Mouse (Mus musculus): ENCODE results near the gene Mrpl4. TPM values are rescaled to one million over a fixed set of nuclear protein-coding genes. Genes with fewer than 3 reads are reported as not detected.
"Not testable (repeated sequence)": the region's sequence is repeated elsewhere in the genome, so short reads cannot be mapped to it uniquely, and the experiment has no call there.

The Mrpl4 gene
- polyA plus RNA-seq, 1 experiment from 2014 or later, result 155 TPM

DNA sequence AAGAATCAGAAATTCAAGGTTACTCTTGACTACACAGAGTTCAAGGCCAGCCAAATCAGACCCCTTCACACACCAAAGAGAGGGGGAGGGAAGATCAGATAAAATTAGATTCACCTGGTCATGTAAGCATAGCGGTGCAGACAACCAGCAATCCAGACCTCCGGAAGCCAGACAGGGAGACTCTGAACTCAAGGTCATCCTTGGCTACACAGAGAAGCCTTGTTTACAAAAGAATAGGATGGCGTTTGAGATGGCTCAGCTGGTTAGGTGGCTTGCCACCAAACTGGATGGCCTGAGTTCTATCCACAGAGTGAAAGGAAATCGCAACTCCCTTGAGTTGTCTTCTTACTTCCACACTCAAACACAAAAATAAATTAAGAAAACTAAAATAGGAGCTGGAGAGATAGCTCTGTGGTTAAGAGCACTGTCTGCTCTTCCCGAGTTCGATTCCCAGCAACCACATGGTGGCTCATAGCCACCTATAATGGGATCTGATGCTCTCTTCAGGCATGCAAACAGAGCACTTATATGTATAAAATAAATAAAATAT is 812 bp upstream of the Mrpl4 start:
- no peaks in the 10 kb centered on the region for H3K27me3 ChIP-seq (ENCODE audit: insufficient read depth, low read length)
- H3K9me3 ChIP-seq (replicated peaks; ENCODE audit: low read length), result no peaks in the 10 kb centered on the region
- no peak overlapping the region for H3K9ac ChIP-seq (ENCODE audit: low read depth, low read length)
- peaks cover 6% of the 10 kb centered on the region; the same call in 1 of the 2 replicates for H3K36me3 ChIP-seq (ENCODE audit: insufficient read depth, low read length)
- ATAC-seq (replicated peaks; ENCODE audit: low FRiP score, low read depth), result no peak
- no peak overlapping the region for H3K4me2 ChIP-seq (ENCODE audit: low read length)
- no peak overlapping the region for H3K27ac ChIP-seq
- TF ChIP-seq CTCF (IDR thresholded peaks at IDR 0.05; ENCODE audit: low read depth), result no peak
- DNase-seq (ENCODE audit: low spot score), result no peak
- no peak overlapping the region for H3K4me3 ChIP-seq (replicated peaks; ENCODE audit: low read depth, low read length)
- no peaks in the 10 kb centered on the region; the same call in 1 of the 2 replicates for H3K4me1 ChIP-seq (replicated peaks; ENCODE audit: insufficient read depth, low read length)
- 46% methylated on average over 6 of the region's 6 CpGs for WGBS

DNA sequence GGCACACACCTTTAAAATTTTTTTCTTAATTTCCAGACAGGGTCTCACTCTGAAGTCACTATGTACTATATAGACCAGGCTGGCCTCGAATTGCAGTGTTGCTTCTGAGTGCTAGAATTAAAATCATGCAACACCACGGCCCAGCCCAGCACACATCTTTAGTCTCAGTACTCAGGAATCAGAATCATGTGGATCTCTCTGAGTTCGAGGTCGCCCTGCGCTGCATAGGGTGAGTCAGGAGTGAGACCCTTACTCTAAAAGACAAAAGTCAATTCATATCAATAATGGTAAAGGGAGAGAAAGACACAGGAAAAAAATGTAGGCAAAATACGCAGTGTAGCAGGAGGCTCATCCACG is 290 bp upstream of the Mrpl4 start:
- DNase-seq (ENCODE audit: low spot score) (no peak), ATAC-seq (replicated peaks; ENCODE audit: low FRiP score, low read depth) (peak; percentile 2; the same call in 1 of the 2 replicates)
- H3K4me2 ChIP-seq (ENCODE audit: low read length), result peak overlapping the region; percentile 87
- no peaks in the 10 kb centered on the region for H3K9me3 ChIP-seq (replicated peaks; ENCODE audit: low read length)
- 7% methylated on average over 7 of the region's 7 CpGs for WGBS
- no peaks in the 10 kb centered on the region for H3K27me3 ChIP-seq (ENCODE audit: insufficient read depth, low read length)
- H3K9ac ChIP-seq (ENCODE audit: low read depth, low read length), result peak overlapping the region; percentile 79
- peak overlapping the region; percentile 86; the same call in 1 of the 2 replicates for H3K27ac ChIP-seq
- peak overlapping the region; percentile 80 for H3K4me3 ChIP-seq (replicated peaks; ENCODE audit: low read depth, low read length)
- TF ChIP-seq CTCF (IDR thresholded peaks at IDR 0.05; ENCODE audit: low read depth), result no peak
- peaks cover 9% of the 10 kb centered on the region; the same call in 1 of the 2 replicates for H3K36me3 ChIP-seq (ENCODE audit: insufficient read depth, low read length)
- no peaks in the 10 kb centered on the region; the same call in 1 of the 2 replicates for H3K4me1 ChIP-seq (replicated peaks; ENCODE audit: insufficient read depth, low read length)

DNA sequence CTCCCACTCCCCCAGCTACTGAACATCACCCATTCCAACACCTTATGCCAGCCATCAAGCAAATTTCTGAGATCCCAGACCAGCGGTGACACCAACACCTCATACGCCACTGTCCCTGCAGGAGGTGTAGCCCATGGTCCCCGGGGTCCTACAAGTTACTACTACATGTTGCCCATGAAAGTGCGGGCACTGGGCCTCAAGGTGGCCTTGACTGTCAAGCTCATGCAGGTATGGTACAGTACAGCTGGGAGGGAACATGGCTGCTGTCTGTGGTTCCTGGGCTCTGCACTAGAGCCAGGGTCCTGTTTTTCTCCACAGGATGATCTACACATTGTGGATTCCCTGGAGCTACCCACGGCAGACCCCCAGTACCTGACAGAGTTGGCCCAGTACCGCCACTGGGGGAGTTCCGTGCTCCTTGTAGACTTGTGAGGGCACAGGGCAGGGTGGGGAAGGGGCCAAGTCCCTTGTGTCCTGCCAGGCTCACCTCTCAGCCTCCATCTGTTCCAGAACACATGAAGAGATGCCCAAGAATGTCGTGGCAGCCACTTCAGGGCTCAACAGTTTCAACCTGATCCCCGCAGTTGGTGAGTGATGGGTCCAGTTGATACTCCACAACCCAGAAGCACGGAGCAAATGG is 4.9 kb downstream of the Mrpl4 start:
- WGBS, result 95% methylated on average over 10 of the region's 10 CpGs
- Histone ChIP-seq H3K9me3 (replicated peaks; ENCODE audit: low read length) (no peaks in the 10 kb centered on the region), H3K4me3 (replicated peaks; ENCODE audit: low read depth, low read length) (no peak overlapping the region), H3K4me2 (ENCODE audit: low read length) (no peak overlapping the region), H3K27ac (no peak overlapping the region), H3K27me3 (ENCODE audit: insufficient read depth, low read length) (no peaks in the 10 kb centered on the region), H3K9ac (ENCODE audit: low read depth, low read length) (no peak overlapping the region), H3K4me1 (replicated peaks; ENCODE audit: insufficient read depth, low read length) (no peaks in the 10 kb centered on the region), H3K36me3 (ENCODE audit: insufficient read depth, low read length) (peaks cover 20% of the 10 kb centered on the region; the same call in 1 of the 2 replicates)
- ATAC-seq (replicated peaks; ENCODE audit: low FRiP score, low read depth), result no peak
- DNase-seq (ENCODE audit: low spot score), result no peak
- no peak for TF ChIP-seq CTCF (IDR thresholded peaks at IDR 0.05; ENCODE audit: low read depth)

DNA sequence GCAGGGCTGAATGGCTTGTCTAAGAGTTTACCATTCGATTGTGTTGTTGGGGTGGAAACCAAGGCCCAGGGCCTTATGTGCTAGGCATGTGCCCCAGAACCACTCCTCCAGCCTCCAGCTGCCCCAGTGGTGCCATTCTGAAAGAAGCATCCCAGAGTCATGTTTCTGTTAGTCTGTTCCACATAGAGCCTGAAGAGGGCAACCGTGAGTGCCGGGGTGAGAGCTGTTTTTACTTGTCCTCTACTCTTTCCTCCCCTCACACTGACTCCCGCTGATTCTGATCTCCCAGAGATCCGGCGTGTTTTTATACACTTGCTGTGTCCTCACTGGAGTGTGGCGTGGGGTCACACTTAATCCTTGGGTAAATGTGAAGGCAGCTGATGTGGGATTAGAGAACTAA is 5.5 kb downstream of the Mrpl4 start:
- no peaks in the 10 kb centered on the region for H3K4me1 ChIP-seq (replicated peaks; ENCODE audit: insufficient read depth, low read length)
- ATAC-seq (replicated peaks; ENCODE audit: low FRiP score, low read depth), result no peak
- no peaks in the 10 kb centered on the region for H3K27me3 ChIP-seq (ENCODE audit: insufficient read depth, low read length)
- WGBS, result 79% methylated on average over 7 of the region's 7 CpGs
- H3K27ac ChIP-seq, result no peak overlapping the region
- H3K4me2 ChIP-seq (ENCODE audit: low read length), result no peak overlapping the region
- peaks cover 20% of the 10 kb centered on the region; the same call in 1 of the 2 replicates for H3K36me3 ChIP-seq (ENCODE audit: insufficient read depth, low read length)
- no peaks in the 10 kb centered on the region for H3K9me3 ChIP-seq (replicated peaks; ENCODE audit: low read length)
- no peak for DNase-seq (ENCODE audit: low spot score)
- H3K9ac ChIP-seq (ENCODE audit: low read depth, low read length), result no peak overlapping the region
- peak; percentile 36; the same call in 1 of the 2 replicates for TF ChIP-seq CTCF (IDR thresholded peaks at IDR 0.05; ENCODE audit: low read depth)
- no peak overlapping the region for H3K4me3 ChIP-seq (replicated peaks; ENCODE audit: low read depth, low read length)

DNA sequence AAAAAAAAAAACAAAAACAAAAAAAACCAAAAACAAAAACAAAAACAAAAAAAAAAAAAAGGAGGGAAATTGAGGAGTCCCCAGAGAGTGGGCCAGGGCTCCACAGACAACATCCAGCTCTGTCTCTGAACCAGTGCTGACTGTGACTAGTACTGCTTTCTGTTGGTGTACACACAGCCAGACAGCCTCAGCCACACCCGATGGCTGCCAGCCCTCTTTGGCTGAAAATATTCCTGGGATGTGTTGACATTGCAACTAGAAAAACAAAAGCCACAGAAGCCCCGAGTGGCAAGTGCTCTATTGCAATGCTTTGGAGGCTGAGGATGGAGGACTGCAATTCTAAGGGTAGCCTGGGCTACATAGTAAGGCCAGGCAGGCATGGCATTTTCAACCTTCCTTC is 7.8 kb downstream of the Mrpl4 start:
- ATAC-seq (replicated peaks; ENCODE audit: low FRiP score, low read depth), result no peak
- no peak overlapping the region for H3K27ac ChIP-seq
- TF ChIP-seq CTCF (IDR thresholded peaks at IDR 0.05; ENCODE audit: low read depth), result no peak
- 0 out of 2 replicates have a peak, but pooled peaks cover 7% of the 10 kb centered on the region for H3K4me1 ChIP-seq (replicated peaks; ENCODE audit: insufficient read depth, low read length)
- no peak overlapping the region for H3K4me3 ChIP-seq (replicated peaks; ENCODE audit: low read depth, low read length)
- no peaks in the 10 kb centered on the region for H3K27me3 ChIP-seq (ENCODE audit: insufficient read depth, low read length)
- WGBS, result 35% methylated on average over 2 of the region's 2 CpGs
- no peak overlapping the region for H3K4me2 ChIP-seq (ENCODE audit: low read length)
- no peaks in the 10 kb centered on the region for H3K9me3 ChIP-seq (replicated peaks; ENCODE audit: low read length)
- DNase-seq (ENCODE audit: low spot score), result no peak
- no peak overlapping the region for H3K9ac ChIP-seq (ENCODE audit: low read depth, low read length)
- peaks cover 20% of the 10 kb centered on the region; the same call in 1 of the 2 replicates for H3K36me3 ChIP-seq (ENCODE audit: insufficient read depth, low read length)

DNA sequence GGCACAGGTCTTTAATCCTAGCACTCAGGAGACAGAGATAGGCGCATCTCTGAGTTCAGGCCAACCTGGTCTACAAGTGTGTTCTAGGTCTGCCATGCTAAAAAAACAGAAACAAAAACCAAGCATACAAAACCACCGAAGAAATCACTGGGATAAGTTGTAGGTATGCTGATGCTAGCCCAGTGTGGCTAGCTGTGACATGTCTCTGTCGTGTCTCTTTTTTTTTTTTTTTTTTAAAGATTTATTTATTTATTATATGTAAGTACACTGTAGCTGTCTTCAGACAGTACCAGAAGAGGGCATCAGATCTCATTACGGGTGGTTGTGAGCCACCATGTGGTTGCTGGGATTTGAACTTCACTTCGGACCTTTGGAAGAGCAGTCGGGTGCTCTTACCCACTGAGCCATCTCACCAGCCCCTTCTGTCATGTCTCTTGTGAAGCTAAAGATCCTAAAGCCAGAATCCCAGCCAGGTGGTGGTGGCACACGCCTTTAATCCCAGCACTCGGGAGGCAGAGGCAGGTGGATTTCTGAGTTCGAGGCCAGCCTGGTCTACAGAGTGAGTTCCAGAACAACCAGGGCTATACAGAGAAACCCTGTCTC is 8.5 kb downstream of the Mrpl4 start:
- not testable (repeated sequence) for DNase-seq (ENCODE audit: low spot score)
- WGBS, result 67% methylated on average over 9 of the region's 9 CpGs
- TF ChIP-seq CTCF (IDR thresholded peaks at IDR 0.05; ENCODE audit: low read depth), result peak; percentile 19; the same call in 1 of the 2 replicates

More for the DNA sequence above, 8.5 kb downstream of the Mrpl4 start:
- not testable (repeated sequence) for H3K4me3 ChIP-seq (replicated peaks; ENCODE audit: low read depth, low read length); H3K4me2 ChIP-seq (ENCODE audit: low read length); H3K9ac ChIP-seq (ENCODE audit: low read depth, low read length); H3K9me3 ChIP-seq (replicated peaks; ENCODE audit: low read length); ATAC-seq (replicated peaks; ENCODE audit: low FRiP score, low read depth); H3K27ac ChIP-seq; H3K27me3 ChIP-seq (ENCODE audit: insufficient read depth, low read length); H3K4me1 ChIP-seq (replicated peaks; ENCODE audit: insufficient read depth, low read length)
- peaks cover 16% of the 10 kb centered on the region; the same call in 1 of the 2 replicates for H3K36me3 ChIP-seq (ENCODE audit: insufficient read depth, low read length)
